Mouse (Mus musculus) skeletal muscle tissue, postnatal 0 days (tissue): ENCODE data around the gene Gm28048. TPM values are rescaled to one million over a fixed set of nuclear protein-coding genes. Genes with fewer than 3 reads are reported as not detected.

Experiments
- polyA plus RNA-seq: library from polyadenylated mRNA; unstranded; fragments of >200 nt; fragmentation: Nextera tagmentation; extraction: Ambion mirVana; gene quantifications from 2 replicates; pipeline ENCODE4 v1.2.1, GENCODE M21; 2015

The Gm28048 gene
- 3.6 and 4.1 TPM in 2 replicates for polyA plus RNA-seq

GRCm38 (mm10) chr11:22981984-22982757 is at the start of gene Gm28048, which contains the start of gene Commd1:
TSS of gene Gm28048 (minus strand) at chr11:22982090.
TSS of gene Commd1 (minus strand) at chr11:22982382.

GRCm38 (mm10) chr11:23007481-23008180 is 25.7 kb upstream of the Gm28048 start, which contains the start of gene Fam161a:
TSS of gene Fam161a (plus strand) at chr11:23007531.

GRCm38 (mm10) chr11:22990393-22991126 is 8.7 kb upstream of the Gm28048 start, which contains the start of gene Cct4:
TSS of gene Cct4 (plus strand) at chr11:22990519.

GRCm38 (mm10) chr11:22971835-22972709 is 9.8 kb downstream of the Gm28048 start, which contains the start of gene Zrsr1:
TSS of gene Zrsr1 (plus strand) at chr11:22972005.

GRCm38 (mm10) chr11:22860335-22861227 is 121.3 kb downstream of the Gm28048 start, which contains the start of gene B3gnt2:
TSS of gene B3gnt2 (minus strand) at chr11:22860961.

Other genes starting within 250 kb of the Gm28048 start
- 2.2 and 4.4 TPM in 2 replicates for gene B3gnt2, start 121.1 kb downstream of the Gm28048 start, polyA plus RNA-seq
- gene Zrsr1, start 10.1 kb downstream of the Gm28048 start, polyA plus RNA-seq: 2.0 and 3.1 TPM in 2 replicates
- 298 and 316 TPM in 2 replicates for gene Commd1, start 292 bp upstream of the Gm28048 start, polyA plus RNA-seq
- 148 and 150 TPM in 2 replicates for gene Cct4, start 8.4 kb upstream of the Gm28048 start, polyA plus RNA-seq
- 2.1 and 2.6 TPM in 2 replicates for gene Fam161a, start 25.4 kb upstream of the Gm28048 start, polyA plus RNA-seq